Mouse (Mus musculus): ENCODE measurements around the gene Inka1. TPM values are rescaled to one million over a fixed set of nuclear protein-coding genes. Genes with fewer than 3 reads are reported as not detected.

Inka1 gene
- total and polyA plus RNA-seq, 3 experiments, result 60.7 to 65.3 TPM; not detected in 1

GRCm38 (mm10) chr9:107967437-107967836, 18.2 kb downstream of the Inka1 start (continued):
- TF ChIP-seq MEF2A (IDR thresholded peaks at IDR 0.05; ENCODE audit: extremely low read depth, insufficient replicate concordance, low read depth, low read length, poor library complexity, severe bottlenecking), result no peak
- TF ChIP-seq RCOR1 (IDR thresholded peaks at IDR 0.05; ENCODE audit: low read depth, low read length), result no peak
- no peak for TF ChIP-seq GABPA (IDR thresholded peaks at IDR 0.05; ENCODE audit: low read depth, low read length)
- TF ChIP-seq TBP (IDR thresholded peaks at IDR 0.05; ENCODE audit: low read depth, low read length), result no peak
- no peak for TF ChIP-seq TCF12 (IDR thresholded peaks at IDR 0.05; ENCODE audit: low read depth, low read length)

- Histone ChIP-seq H3K79me2 (ENCODE audit: control insufficient read depth, insufficient read depth, low read length, poor library complexity) (no peaks in the 10 kb centered on the region), H3K9ac (ENCODE audit: control insufficient read depth, low read depth, low read length, poor library complexity, severe bottlenecking) (no peak overlapping the region), H3K4me1 (ENCODE audit: control insufficient read depth in 1 of 2, insufficient read depth in 2 of 2, low read length in 2 of 2) (peaks cover 8 to 15% of the 10 kb centered on the region in 2 experiments; a peak in 3 of 4 replicates), H3K9me3 (replicated peaks; ENCODE audit: insufficient read depth, low read length) (no peaks in the 10 kb centered on the region), H3K4me3 (ENCODE audit: control insufficient read depth in 1 of 2, insufficient read depth in 1 of 2, low read depth in 2 of 2, low read length in 2 of 2) (no peak overlapping the region), H3K36me3 (ENCODE audit: control insufficient read depth in 1 of 2, insufficient read depth in 2 of 2, low read length in 2 of 2) (peaks cover 8 to 13% of the 10 kb centered on the region in 2 experiments), H3K27me3 (ENCODE audit: control insufficient read depth in 1 of 2, insufficient read depth in 2 of 2, low read length in 2 of 2) (no peaks in the 10 kb centered on the region), H3K27ac (ENCODE audit: control insufficient read depth, low read depth, low read length) (no peak overlapping the region)
- no peak for DNase-seq (ENCODE audit: low read depth, low spot score)
- TF ChIP-seq ETS1 (IDR thresholded peaks at IDR 0.05; ENCODE audit: low read depth, low read length) (no peak), UBTF (IDR thresholded peaks at IDR 0.05; ENCODE audit: borderline replicate concordance, insufficient read depth, low read depth, low read length) (no peak), E2F4 (IDR thresholded peaks at IDR 0.05; ENCODE audit: borderline replicate concordance, low read depth, low read length) (no peak), ELF1 (IDR thresholded peaks at IDR 0.05; ENCODE audit: low read depth, low read length) (no peak), KAT2A (conservative IDR thresholded peaks at IDR 0.05; ENCODE audit: low read depth, low read length) (no peak), USF1 (IDR thresholded peaks at IDR 0.05; ENCODE audit: low read depth, low read length) (no peak), MYC (IDR thresholded peaks at IDR 0.05; ENCODE audit: low read depth, low read length) (no peak), MAZ (IDR thresholded peaks at IDR 0.05; ENCODE audit: low read depth, low read length) (no peak), ZMIZ1 (IDR thresholded peaks at IDR 0.05; ENCODE audit: low read depth, low read length) (no peak), GATA1 (IDR thresholded peaks at IDR 0.05; ENCODE audit: low read depth, low read length) (no peak), NELFE (IDR thresholded peaks at IDR 0.05; ENCODE audit: low read depth, low read length) (no peak), ZNF384 (IDR thresholded peaks at IDR 0.05; ENCODE audit: low read depth, low read length) (no peak), MYB (IDR thresholded peaks at IDR 0.05; ENCODE audit: low read depth, low read length) (no peak), BHLHE40 (IDR thresholded peaks at IDR 0.05; ENCODE audit: borderline replicate concordance, low read depth, low read length) (no peak), MXI1 (IDR thresholded peaks at IDR 0.05; ENCODE audit: low read depth, low read length) (no peak), SIN3A (IDR thresholded peaks at IDR 0.05; ENCODE audit: low read length) (no peak), ZKSCAN1 (IDR thresholded peaks at IDR 0.05; ENCODE audit: low read depth, low read length) (no peak), JUND (IDR thresholded peaks at IDR 0.05; ENCODE audit: low read depth, low read length) (no peak), SMC3 (IDR thresholded peaks at IDR 0.05; ENCODE audit: low read depth, low read length) (no peak), POLR2A (IDR thresholded peaks at IDR 0.05; ENCODE audit: control insufficient read depth in 1 of 2, insufficient read depth in 1 of 2, low read depth in 1 of 2, low read length in 2 of 2, poor library complexity in 1 of 2) (no peak)
Measured at GRCm38 (mm10) chr9:107966676-107967075, 19.0 kb downstream of the Inka1 start.
